Mouse (Mus musculus) stomach, embryonic 14.5 days (tissue): Measurements from ENCODE around the gene Ano10. TPM values are rescaled to one million over a fixed set of nuclear protein-coding genes. Genes with fewer than 3 reads are reported as not detected.

Experiments
- ATAC-seq: fragments of 200-750 bp; cut with Nextera tagmentation; 2 replicates; pipeline ENCODE4 v1.8.0; 2017; ENCODE audit warnings: low read depth, moderate TSS enrichment; ENCODE audit not compliant: insufficient number of reproducible peaks, insufficient read depth, low FRiP score
- H3K27ac ChIP-seq: fragments of 300-500 bp; sonication (generic); 2 replicates; pipeline ENCODE4 v1.5.1; 2014; ENCODE audit warnings: mild to moderate bottlenecking, low read length, moderate library complexity, mixed read lengths
- H3K27me3 ChIP-seq: fragments of 300-500 bp; sonication (generic); 2 replicates; pipeline ENCODE4 v1.6.1; 2014; ENCODE audit warnings: low read length, control low read depth, mixed read lengths; ENCODE audit not compliant: control insufficient read depth, insufficient read depth
- H3K36me3 ChIP-seq: fragments of 300-500 bp; sonication (generic); 2 replicates; pipeline ENCODE4 v1.6.1; 2014; ENCODE audit warnings: mild to moderate bottlenecking, control low read depth, low read length, moderate library complexity, mixed read lengths; ENCODE audit not compliant: control insufficient read depth, insufficient read depth
- H3K4me1 ChIP-seq: fragments of 300-500 bp; sonication (generic); 2 replicates; pipeline ENCODE4 v1.6.1; 2014; ENCODE audit warnings: low read length, control low read depth, mixed read lengths; ENCODE audit not compliant: control insufficient read depth, insufficient read depth
- H3K4me2 ChIP-seq: fragments of 300-500 bp; sonication (generic); replicated peaks from 2 replicates; pipeline ENCODE4 v1.6.1; 2014; ENCODE audit warnings: low read depth, low read length, control low read depth
- H3K4me3 ChIP-seq: fragments of 300-500 bp; sonication (generic); 2 replicates; pipeline ENCODE4 v1.5.1; 2014; ENCODE audit warnings: low read depth, low read length, control low read depth
- H3K9ac ChIP-seq: fragments of 300-500 bp; sonication (generic); replicated peaks from 2 replicates; pipeline ENCODE4 v1.6.1; 2014; ENCODE audit warnings: low read depth, mild to moderate bottlenecking, control low read depth, low read length, moderate library complexity, mixed read lengths
- H3K9me3 ChIP-seq: fragments of 300-500 bp; sonication (generic); 2 replicates; pipeline ENCODE4 v1.6.1; 2016; ENCODE audit warnings: low read depth, low read length, control low read depth; ENCODE audit not compliant: control insufficient read depth
- WGBS: fragments of 180-500 bp; shearing (Covaris S2); extraction: QIAGEN DNeasy Blood & Tissue Kit; methylation state at CpG from one replicate; pipeline ENCODE4 v1.1.7; 2014; 5-methylcytosine and 5-hydroxymethylcytosine counted together
- polyA plus RNA-seq: library from polyadenylated mRNA; unstranded; fragments of >200 nt; fragmentation: Nextera tagmentation; extraction: Ambion mirVana; gene quantifications from 2 replicates; pipeline ENCODE4 v1.2.1, GENCODE M21; 2014

The Ano10 gene
- polyA plus RNA-seq, 1 experiment from 2014 or later, result 46.0 TPM

- Histone ChIP-seq H3K9ac (no peak overlapping the region), H3K36me3 (peaks cover 9% of the 10 kb centered on the region; the same call in 1 of the 2 replicates), H3K4me1 (peaks cover 10% of the 10 kb centered on the region; the same call in 1 of the 2 replicates), H3K27ac (no peak overlapping the region), H3K9me3 (no peaks in the 10 kb centered on the region), H3K27me3 (no peaks in the 10 kb centered on the region), H3K4me3 (no peak overlapping the region), H3K4me2 (no peak overlapping the region)
- 95% methylated on average over 3 of the region's 3 CpGs for WGBS
- no peak for ATAC-seq
Observed at GRCm38 (mm10) chr9:122144776-122145175, 149.4 kb downstream of the Ano10 start.

- no peak overlapping the region for H3K9ac ChIP-seq
- H3K27me3 ChIP-seq, result no peaks in the 10 kb centered on the region
- peaks cover 9% of the 10 kb centered on the region; the same call in 1 of the 2 replicates for H3K36me3 ChIP-seq
- H3K4me2 ChIP-seq, result no peak overlapping the region
- peaks cover 10% of the 10 kb centered on the region; the same call in 1 of the 2 replicates for H3K4me1 ChIP-seq
- H3K27ac ChIP-seq, result no peak overlapping the region
- no peak overlapping the region for H3K4me3 ChIP-seq
- no peaks in the 10 kb centered on the region for H3K9me3 ChIP-seq
- ATAC-seq, result no peak
- 65% methylated on average over 1 of the region's 1 CpGs for WGBS
Observed at GRCm38 (mm10) chr9:122143219-122143618, 151.0 kb downstream of the Ano10 start.

DNA sequence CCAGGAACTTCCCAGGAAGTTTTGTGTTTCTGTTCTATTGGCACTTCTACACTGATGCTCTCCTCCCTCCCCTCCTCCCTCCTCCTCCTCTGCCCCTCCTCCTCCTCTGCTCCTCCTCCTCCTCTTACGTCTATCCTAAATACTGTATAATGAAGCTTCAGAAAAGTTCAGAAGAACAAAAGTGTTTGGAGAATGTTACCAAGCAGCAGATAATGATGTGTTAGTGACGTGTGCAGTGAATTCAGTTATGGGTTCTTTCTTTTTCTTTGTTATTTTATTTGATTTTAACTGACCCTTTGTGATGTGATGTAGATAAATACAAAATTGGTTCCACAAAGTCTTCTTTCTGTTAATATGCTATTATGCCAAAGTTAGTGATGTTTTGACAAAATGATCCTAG, 155.0 kb downstream of the Ano10 start:
- WGBS, result 58% methylated on average over 2 of the region's 2 CpGs
- H3K4me3 ChIP-seq, result no peak overlapping the region
- ATAC-seq, result no peak

GRCm38 (mm10) chr9:122138371-122139029, 155.7 kb downstream of the Ano10 start:
- Histone ChIP-seq H3K27ac (no peak overlapping the region), H3K36me3 (peaks cover 10% of the 10 kb centered on the region; the same call in 1 of the 2 replicates), H3K4me1 (0 out of 2 replicates have a peak, but pooled peaks cover 7% of the 10 kb centered on the region), H3K4me2 (no peak overlapping the region), H3K9ac (no peak overlapping the region), H3K4me3 (no peak overlapping the region), H3K9me3 (no peaks in the 10 kb centered on the region), H3K27me3 (no peaks in the 10 kb centered on the region)
- ATAC-seq, result no peak
- 91% methylated on average over 4 of the region's 4 CpGs for WGBS

More for the DNA sequence above, 155.0 kb downstream of the Ano10 start:
- H3K9me3 ChIP-seq, result no peaks in the 10 kb centered on the region
- H3K4me2 ChIP-seq, result no peak overlapping the region
- H3K4me1 ChIP-seq, result 0 out of 2 replicates have a peak, but pooled peaks cover 7% of the 10 kb centered on the region
- H3K36me3 ChIP-seq, result peaks cover 7% of the 10 kb centered on the region; the same call in 1 of the 2 replicates
- no peak overlapping the region for H3K9ac ChIP-seq
- H3K27ac ChIP-seq, result no peak overlapping the region
- H3K27me3 ChIP-seq, result no peaks in the 10 kb centered on the region

DNA sequence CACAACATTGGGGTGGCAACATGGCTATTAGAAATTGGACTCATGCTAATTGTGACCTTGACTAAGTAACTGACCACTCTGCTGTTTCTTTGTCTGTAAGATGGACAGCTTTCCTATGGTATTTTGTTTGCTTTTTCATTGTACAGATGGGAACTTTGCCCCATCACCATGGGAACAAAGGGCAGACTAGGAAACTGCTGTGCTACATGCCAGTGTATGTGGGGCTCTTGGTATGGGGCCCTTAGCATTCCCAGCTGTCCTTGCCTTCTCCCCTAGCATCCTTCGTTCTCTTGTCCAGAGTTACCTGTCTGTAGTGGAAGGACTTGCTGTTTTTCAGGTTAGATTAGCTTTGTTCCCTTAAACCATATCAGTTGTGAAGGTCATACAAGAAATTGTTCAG, 156.3 kb downstream of the Ano10 start:
- no peaks in the 10 kb centered on the region for H3K27me3 ChIP-seq
- H3K9ac ChIP-seq, result no peak overlapping the region
- no peak for ATAC-seq
- 0 out of 2 replicates have a peak, but pooled peaks cover 7% of the 10 kb centered on the region for H3K4me1 ChIP-seq
- peaks cover 12% of the 10 kb centered on the region; the same call in 1 of the 2 replicates for H3K36me3 ChIP-seq
- WGBS, result 78% methylated on average over 1 of the region's 1 CpGs
- no peak overlapping the region for H3K4me3 ChIP-seq
- H3K4me2 ChIP-seq, result no peak overlapping the region
- no peak overlapping the region for H3K27ac ChIP-seq
- H3K9me3 ChIP-seq, result no peaks in the 10 kb centered on the region

- no peaks in the 10 kb centered on the region for H3K27me3 ChIP-seq
- H3K4me1 ChIP-seq, result 0 out of 2 replicates have a peak, but pooled peaks cover 9% of the 10 kb centered on the region
- H3K4me3 ChIP-seq, result no peak overlapping the region
- no peak overlapping the region for H3K4me2 ChIP-seq
- no peak overlapping the region for H3K9ac ChIP-seq
- H3K27ac ChIP-seq, result no peak overlapping the region
- peaks cover 14% of the 10 kb centered on the region; the same call in 1 of the 2 replicates for H3K36me3 ChIP-seq
- ATAC-seq, result no peak
- 63% methylated on average over 2 of the region's 2 CpGs for WGBS
- no peaks in the 10 kb centered on the region for H3K9me3 ChIP-seq
Observed at GRCm38 (mm10) chr9:122135885-122136170, 158.4 kb downstream of the Ano10 start.

DNA sequence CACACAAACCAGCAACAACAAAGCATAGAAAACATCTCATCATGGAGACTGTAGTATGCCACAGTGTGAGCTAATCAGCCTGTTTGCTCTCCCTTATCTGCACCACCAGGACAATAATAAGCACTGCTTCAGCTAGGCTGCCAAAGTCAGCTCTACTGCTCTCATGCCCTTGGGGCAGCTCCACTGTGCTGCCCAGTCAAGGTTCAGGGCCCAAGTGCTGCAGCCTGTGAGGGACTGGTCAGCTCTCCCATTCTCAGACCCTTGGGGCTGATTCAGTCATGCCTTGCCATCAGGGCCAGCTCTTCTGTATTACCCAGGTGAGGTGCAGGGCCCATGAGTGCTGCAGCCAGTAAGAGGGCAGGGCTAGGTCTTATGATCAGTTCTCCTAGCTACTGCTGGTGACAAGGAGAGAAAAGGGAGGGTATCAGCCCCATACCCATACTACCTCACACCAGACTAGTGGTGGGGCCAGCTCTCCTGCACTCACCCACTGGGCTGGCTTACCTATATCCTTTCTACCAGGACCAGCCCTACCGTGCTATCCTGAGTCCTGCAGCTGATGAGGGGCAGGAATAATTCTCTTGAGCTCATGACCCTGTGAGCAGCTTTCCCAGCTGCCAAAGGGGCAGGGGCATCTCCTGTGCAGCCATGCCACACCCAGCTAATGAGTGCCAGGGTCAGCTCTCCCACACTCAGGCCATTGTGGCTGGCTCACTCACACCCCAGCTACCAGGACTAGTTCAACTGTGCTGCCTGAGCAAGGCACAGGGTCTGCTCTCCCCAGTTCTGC, 158.9 kb downstream of the Ano10 start:
- H3K36me3 ChIP-seq, result peaks cover 14% of the 10 kb centered on the region; the same call in 1 of the 2 replicates
- ATAC-seq, result peak; percentile 20; the same call in 1 of the 2 replicates
- WGBS, result 63% methylated on average over 1 of the region's 1 CpGs

DNA sequence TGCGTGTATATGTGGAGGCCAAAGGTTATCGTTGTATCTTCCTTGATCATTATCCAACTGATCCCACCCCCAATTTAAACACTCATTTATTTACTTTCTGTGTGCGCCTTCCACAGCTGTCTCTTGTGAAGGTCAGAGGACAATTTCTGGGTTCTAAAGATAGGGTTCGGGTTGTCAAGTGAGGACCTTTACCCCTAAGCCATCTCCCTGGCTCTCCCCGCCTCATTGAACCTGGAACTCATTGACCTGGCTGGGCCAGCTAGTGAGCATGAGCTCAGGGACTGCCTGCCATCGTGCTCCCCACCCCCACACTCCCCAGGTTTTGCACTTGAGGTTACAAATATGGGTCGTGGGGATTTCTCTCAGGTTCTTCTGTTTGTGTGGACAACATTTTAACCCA, 162.1 kb downstream of the Ano10 start:
- Histone ChIP-seq H3K9ac (no peak overlapping the region), H3K4me3 (no peak overlapping the region), H3K4me2 (no peak overlapping the region), H3K4me1 (peaks cover 14% of the 10 kb centered on the region; the same call in 1 of the 2 replicates), H3K9me3 (no peaks in the 10 kb centered on the region), H3K27ac (no peak overlapping the region), H3K36me3 (peaks cover 8% of the 10 kb centered on the region; the same call in 1 of the 2 replicates), H3K27me3 (no peaks in the 10 kb centered on the region)
- 60% methylated on average over 7 of the region's 7 CpGs for WGBS
- no peak for ATAC-seq

More for the DNA sequence above, 158.9 kb downstream of the Ano10 start:
- Histone ChIP-seq H3K27me3 (no peaks in the 10 kb centered on the region), H3K4me3 (no peak overlapping the region), H3K4me1 (peaks cover 9% of the 10 kb centered on the region; the same call in 1 of the 2 replicates), H3K9ac (no peak overlapping the region), H3K27ac (peak overlapping the region; percentile 10; the same call in 1 of the 2 replicates), H3K9me3 (no peaks in the 10 kb centered on the region), H3K4me2 (no peak overlapping the region)
